In genomic region chr8:9500751-9501150, GRCm38 (mm10) we compare ENCODE assay signal across 17 mouse cellular contexts.
DNase-seq lines count a peak whose midpoint lies in the region; ATAC-seq lines count a peak whose summit lies in the region.
"Had no signal": no experiment of that assay in that cellular context is flagged by ENCODE, and none has a peak within 500 bp of the region (broad histone marks: within the 10 kb centered on the region; RNA-seq: fewer than 3 reads in every experiment).

No protein-coding gene starts in this region.

- H3K4me1 ChIP-seq in kidney, embryonic 16.5 days (ENCODE audit: insufficient read depth, low read length) = no peaks in the 10 kb centered on the region
- peaks cover 6% of the 10 kb centered on the region for H3K4me1 ChIP-seq in midbrain, embryonic 10.5 days
- H3K4me1 ChIP-seq: embryonic facial prominence, embryonic 15.5 days; liver, embryonic 15.5 days had no signal

- WGBS in kidney, embryonic 16.5 days = 36% methylated on average over 6 of the region's 6 CpGs
- WGBS in midbrain, embryonic 10.5 days = 63% methylated on average over 6 of the region's 6 CpGs

- no peaks in the 10 kb centered on the region for H3K36me3 ChIP-seq in kidney, embryonic 16.5 days (ENCODE audit: insufficient read depth, low read length)
- no peaks in the 10 kb centered on the region for H3K36me3 ChIP-seq in midbrain, embryonic 10.5 days
- H3K36me3 ChIP-seq: embryonic facial prominence, embryonic 15.5 days; liver, embryonic 15.5 days had no signal

- no peaks in the 10 kb centered on the region for H3K27me3 ChIP-seq in kidney, embryonic 16.5 days (ENCODE audit: insufficient read depth, low read length)
- H3K27me3 ChIP-seq in midbrain, embryonic 10.5 days (ENCODE audit: low read depth, poor library complexity, severe bottlenecking) = no peaks in the 10 kb centered on the region
- H3K27me3 ChIP-seq: embryonic facial prominence, embryonic 15.5 days; liver, embryonic 15.5 days had no signal

- no peaks in the 10 kb centered on the region for H3K9me3 ChIP-seq in kidney, embryonic 16.5 days (ENCODE audit: low read length)
- H3K9me3 ChIP-seq in midbrain, embryonic 10.5 days (replicated peaks) = no peaks in the 10 kb centered on the region
- H3K9me3 ChIP-seq: embryonic facial prominence, embryonic 15.5 days; liver, embryonic 15.5 days had no signal

- no peak overlapping the region for H3K9ac ChIP-seq in kidney, embryonic 16.5 days (replicated peaks; ENCODE audit: low read length)
- H3K9ac ChIP-seq: embryonic facial prominence, embryonic 15.5 days; liver, embryonic 15.5 days had no signal

- peak; percentile 21 for DNase-seq in kidney, adult 9 months
- DNase-seq in adrenal gland, postnatal 10 days = peak; percentile 32
- DNase-seq in brain, adult 2 months (ENCODE audit: low read depth, low spot score) = peak; percentile 60
- peak; percentile 23 for DNase-seq in kidney, postnatal 14 days
- no peak for DNase-seq in c-Kit-positive CD71-positive TER-119-positive erythroid progenitor cells, embryonic 14.5 days (ENCODE audit: low spot score)
- no peak for DNase-seq in midbrain, embryonic 10.5 days (ENCODE audit: low spot score)
- DNase-seq: gastrocnemius, postnatal 10 days; heart, postnatal 36 days; right cerebral cortex, adult 18-20 months; thymus, postnatal 36 days had no signal

- H3K27ac ChIP-seq in kidney, embryonic 16.5 days (ENCODE audit: low read length) = no peak overlapping the region
- H3K27ac ChIP-seq in midbrain, embryonic 10.5 days (replicated peaks) = no peak overlapping the region
- H3K27ac ChIP-seq: embryonic facial prominence, embryonic 15.5 days; liver, embryonic 15.5 days had no signal

- no peak overlapping the region for H3K4me3 ChIP-seq in kidney, embryonic 16.5 days (ENCODE audit: low read length)
- H3K4me3 ChIP-seq in midbrain, embryonic 10.5 days = no peak overlapping the region
- H3K4me3 ChIP-seq: embryonic facial prominence, embryonic 15.5 days; liver, embryonic 15.5 days had no signal

- ATAC-seq in kidney, embryonic 16.5 days (ENCODE audit: low FRiP score, low TSS enrichment) = no peak
- ATAC-seq: activated CD4-positive, CD25-positive, alpha-beta regulatory T cell, adult 4 months; CD4-positive, CD25-positive, alpha-beta regulatory T cell, adult 4 months; forebrain, embryonic 14.5 days had no signal

- no peak overlapping the region for H3K4me2 ChIP-seq in kidney, embryonic 16.5 days (replicated peaks; ENCODE audit: low read depth, low read length)
- H3K4me2 ChIP-seq: embryonic facial prominence, embryonic 15.5 days; heart, embryonic 11.5 days; liver, embryonic 15.5 days had no signal

Comparison
In these comparisons a context has a peak if more than half of its experiments do, and no peak if none do; other contexts are left out.
1. DNase-seq: peak in kidney, adult 9 months (single experiment), adrenal gland, postnatal 10 days (single experiment), brain, adult 2 months (single experiment) and kidney, postnatal 14 days (single experiment); none in c-Kit-positive CD71-positive TER-119-positive erythroid progenitor cells, embryonic 14.5 days (single experiment) and midbrain, embryonic 10.5 days (single experiment).